Mouse (Mus musculus): Measurements from ENCODE around the gene Ifi47. TPM values are rescaled to one million over a fixed set of nuclear protein-coding genes. Genes with fewer than 3 reads are reported as not detected.

The Ifi47 gene
- total and polyA plus RNA-seq, 3 experiments, result 2.3 to 6.2 (median 2.7) TPM

DNA sequence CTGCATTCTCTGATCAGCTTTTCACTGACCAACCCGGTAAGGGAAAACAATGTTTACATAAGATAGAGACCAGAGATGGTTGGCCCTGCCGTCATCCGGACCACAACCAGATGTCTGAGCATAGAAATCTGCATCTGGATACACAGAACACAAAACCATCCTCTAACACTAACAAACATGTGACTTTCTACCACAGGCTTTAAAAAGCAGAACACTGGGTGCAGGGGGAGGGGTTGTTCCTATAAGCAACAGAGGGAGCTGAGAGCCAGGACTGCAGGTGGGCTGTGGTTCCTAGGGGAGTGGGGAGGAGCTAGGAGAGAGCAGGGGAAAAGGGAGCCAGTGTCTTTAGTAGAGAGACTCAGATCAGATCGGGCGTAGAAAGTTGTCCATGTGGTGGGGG is 25.1 kb downstream of the Ifi47 start:
- peak overlapping the region; percentile 93; the same call in 1 of the 2 replicates for H3K9ac ChIP-seq (ENCODE audit: insufficient read depth, low read depth)
- H3K36me3 ChIP-seq (replicated peaks in 1 of 2; ENCODE audit: control insufficient read depth in 1 of 2, insufficient read depth in 1 of 2, low read length in 1 of 2), result peaks cover 0 to 3% of the 10 kb centered on the region in 2 experiments
- no peak overlapping the region; the same call in 1 of the 2 replicates for H3K27ac ChIP-seq (ENCODE audit: insufficient read depth, low read depth)
- dilution Hi-C loops (cut with MboI; ENCODE audit: extremely low pct_ligation_motif_present, extremely low pct_unique_long_range_greater_than_20kb, low sequenced_read_pairs) (no loop called here), in situ Hi-C loops (cut with MboI; ENCODE audit: low pct_ligation_motif_present, low pct_unique_long_range_greater_than_20kb, low sequenced_read_pairs) (loop anchor here (5.0 to 25.0 kb wide), 3 partner anchors 161 to 304 kb away; partner anchors contain the start of gene Irgm1)
- peak; percentile 89 for DNase-seq (ENCODE audit: extremely low read depth)
- peak overlapping the region in 2 of 3 experiments; percentile 42 to 56 for H3K4me3 ChIP-seq (replicated peaks in 1 of 3; ENCODE audit: low read depth in 2 of 3, low read length in 2 of 3, poor library complexity in 1 of 3)
- peaks cover 6 to 43% of the 10 kb centered on the region in 2 experiments; a peak in 3 of 4 replicates for H3K4me1 ChIP-seq (ENCODE audit: control insufficient read depth in 1 of 2, insufficient read depth in 2 of 2)
- no peaks in the 10 kb centered on the region for H3K9me3 ChIP-seq (replicated peaks; ENCODE audit: low read length)
- TF ChIP-seq NRF1 (IDR thresholded peaks at IDR 0.05; ENCODE audit: low read depth, low read length) (no peak), IRF4 (IDR thresholded peaks at IDR 0.05; ENCODE audit: low read depth, low read length) (peak; percentile 53), BHLHE40 (IDR thresholded peaks at IDR 0.05; ENCODE audit: low read depth, low read length) (peak; percentile 78), NELFE (IDR thresholded peaks at IDR 0.05; ENCODE audit: low read depth, low read length) (no peak; the same call in 1 of the 2 replicates), MYC (IDR thresholded peaks at IDR 0.05; ENCODE audit: low read depth, low read length) (no peak), HCFC1 (IDR thresholded peaks at IDR 0.05; ENCODE audit: low read depth, low read length) (no peak), ELF1 (IDR thresholded peaks at IDR 0.05; ENCODE audit: low read depth, low read length) (no peak), SIN3A (IDR thresholded peaks at IDR 0.05; ENCODE audit: low read length) (peak; percentile 68), RAD21 (IDR thresholded peaks at IDR 0.05; ENCODE audit: low read depth, low read length) (no peak), E2F4 (IDR thresholded peaks at IDR 0.05; ENCODE audit: insufficient replicate concordance, low read depth, low read length) (no peak), CTCF (conservative IDR thresholded peaks at IDR 0.05 in 1 of 2, IDR thresholded peaks at IDR 0.05 in 1 of 2; ENCODE audit: low read depth in 2 of 2, low read length in 2 of 2) (no peak), MXI1 (IDR thresholded peaks at IDR 0.05; ENCODE audit: low read depth, low read length) (peak; percentile 51; the same call in 1 of the 2 replicates), RCOR1 (conservative IDR thresholded peaks at IDR 0.05; ENCODE audit: low read depth, low read length) (0 out of 2 replicates have a peak, but pooled peaks have one; percentile 49), ETS1 (conservative IDR thresholded peaks at IDR 0.05; ENCODE audit: low read depth, low read length) (peak; percentile 77), ZKSCAN1 (IDR thresholded peaks at IDR 0.05; ENCODE audit: borderline replicate concordance, low read depth, low read length) (no peak), JUND (conservative IDR thresholded peaks at IDR 0.05; ENCODE audit: low read depth, low read length) (0 out of 2 replicates have a peak, but pooled peaks have one; percentile 17), POLR2A (IDR thresholded peaks at IDR 0.05; ENCODE audit: low read depth, low read length) (peak; percentile 28; the same call in 1 of the 2 replicates), CHD2 (IDR thresholded peaks at IDR 0.05; ENCODE audit: low read length) (peak; percentile 83), SMC3 (IDR thresholded peaks at IDR 0.05; ENCODE audit: low read depth, low read length) (peak; percentile 5; the same call in 1 of the 2 replicates), ZNF384 (IDR thresholded peaks at IDR 0.05; ENCODE audit: low read depth, low read length) (no peak), MAX (IDR thresholded peaks at IDR 0.05; ENCODE audit: low read length) (peak; percentile 48; the same call in 1 of the 2 replicates), USF2 (conservative IDR thresholded peaks at IDR 0.05; ENCODE audit: low read depth, low read length) (no peak), MAZ (IDR thresholded peaks at IDR 0.05; ENCODE audit: low read depth, low read length) (peak; percentile 53; the same call in 1 of the 2 replicates), TCF12 (IDR thresholded peaks at IDR 0.05; ENCODE audit: low read depth, low read length) (peak; percentile 51; the same call in 1 of the 2 replicates), EP300 (IDR thresholded peaks at IDR 0.05; ENCODE audit: low read length) (peak; percentile 68), MEF2A (IDR thresholded peaks at IDR 0.05; ENCODE audit: borderline replicate concordance, low read depth, low read length) (peak; percentile 63; the same call in 1 of the 2 replicates), JUN (IDR thresholded peaks at IDR 0.05; ENCODE audit: insufficient read depth, low read depth, low read length) (no peak)
- H3K4me2 ChIP-seq (ENCODE audit: insufficient read depth, low read depth, poor library complexity, severe bottlenecking), result peak overlapping the region; percentile 79; the same call in 1 of the 2 replicates
- no peaks in the 10 kb centered on the region for H3K27me3 ChIP-seq (replicated peaks)
- H3K79me2 ChIP-seq (replicated peaks; ENCODE audit: control insufficient read depth, extremely low read depth, insufficient read depth, poor library complexity, severe bottlenecking), result no peaks in the 10 kb centered on the region

Measured in CH12.LX (cell line).